Comparison of ENCODE assay signal across 9 mouse cellular contexts in the genomic region with DNA sequence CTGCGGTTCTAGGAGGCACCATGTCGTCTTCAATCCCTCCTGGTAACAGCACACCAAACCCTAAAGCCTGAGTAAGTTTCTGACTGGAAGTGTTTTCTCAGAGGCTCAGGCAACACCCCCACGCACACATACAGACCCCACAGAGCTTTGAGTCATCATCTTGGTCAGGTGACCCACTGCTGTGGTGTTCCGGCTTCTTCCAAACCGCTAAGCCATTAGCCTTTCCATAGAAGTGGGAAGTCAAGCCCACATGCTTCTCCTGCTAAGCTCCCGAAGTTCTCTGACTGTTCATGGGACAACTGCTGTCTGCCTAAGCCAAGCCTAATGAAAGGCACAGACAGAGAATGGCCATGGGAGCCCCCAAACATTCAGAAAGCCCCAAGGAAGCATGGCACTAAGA. TPM values are rescaled to one million over a fixed set of nuclear protein-coding genes. Genes with fewer than 3 reads are reported as not detected.
DNase-seq lines count a peak whose midpoint lies in the region; ATAC-seq and TF ChIP-seq lines count a peak whose summit lies in the region.
"Had no signal": no experiment of that assay in that cellular context is flagged by ENCODE, and none has a peak within 500 bp of the region (broad histone marks: within the 10 kb centered on the region; RNA-seq: fewer than 3 reads in every experiment).

No protein-coding gene starts in this region.

- WGBS in heart, embryonic 14.5 days: 72% methylated on average over 6 of the region's 6 CpGs
- 66% methylated on average over 6 of the region's 6 CpGs for WGBS in liver, embryonic 15.5 days (ENCODE audit: insufficient replicate concordance)

- H3K36me3 ChIP-seq in heart, embryonic 14.5 days (ENCODE audit: control insufficient read depth, insufficient read depth, low read length): no peaks in the 10 kb centered on the region
- H3K36me3 ChIP-seq in liver, embryonic 15.5 days (replicated peaks): no peaks in the 10 kb centered on the region

- peak overlapping the region; percentile 86 for H3K27ac ChIP-seq in gastrocnemius, adult 2 months
- H3K27ac ChIP-seq in heart, embryonic 14.5 days (replicated peaks in 1 of 2; ENCODE audit: control insufficient read depth in 1 of 2, insufficient read depth in 1 of 2, low read depth in 2 of 2, low read length in 2 of 2): peak overlapping the region; percentile 35 to 73; a peak in 1 of 4 replicates
- H3K27ac ChIP-seq in liver, embryonic 15.5 days (replicated peaks): no peak overlapping the region

- H3K4me1 ChIP-seq in heart, embryonic 14.5 days (ENCODE audit: control insufficient read depth in 2 of 2, insufficient read depth in 2 of 2, low read length in 2 of 2): peaks cover 48 to 57% of the 10 kb centered on the region in 2 experiments
- H3K4me1 ChIP-seq in liver, embryonic 15.5 days (replicated peaks): peaks cover 34% of the 10 kb centered on the region

- H3K9me3 ChIP-seq in heart, embryonic 14.5 days (ENCODE audit: control insufficient read depth, low read length): no peaks in the 10 kb centered on the region
- no peaks in the 10 kb centered on the region for H3K9me3 ChIP-seq in liver, embryonic 15.5 days (replicated peaks)

- peak overlapping the region; percentile 90; the same call in 1 of the 2 replicates for H3K9ac ChIP-seq in heart, embryonic 14.5 days (ENCODE audit: low read length)
- no peak overlapping the region for H3K9ac ChIP-seq in liver, embryonic 15.5 days

- peak overlapping the region; percentile 86 for H3K4me3 ChIP-seq in gastrocnemius, adult 2 months
- peak overlapping the region; percentile 57 to 75 for H3K4me3 ChIP-seq in heart, embryonic 14.5 days (ENCODE audit: control insufficient read depth in 1 of 2, insufficient read depth in 1 of 2, low read depth in 1 of 2, low read length in 2 of 2)
- H3K4me3 ChIP-seq in liver, embryonic 15.5 days (replicated peaks): no peak overlapping the region
- H3K4me3 ChIP-seq: erythroblast, embryonic 14.5 days had no signal

- TF ChIP-seq CTCF in gastrocnemius, adult 2 months (IDR thresholded peaks at IDR 0.05): no peak

- intact Hi-C loops in gastrocnemius, adult 2 months (cut with DNase I): loop anchor here (5.0 kb wide), 3 partner anchors 52 to 418 kb away; a partner anchor contains a TSS
- intact Hi-C loops in gastrocnemius, postnatal 14 days (cut with DNase I; ENCODE audit: low total_unique reads): loop anchor here (5.0 kb wide), 1 partner anchor 353 kb away; no protein-coding TSS in a partner anchor

- peak overlapping the region; percentile 97 for H3K4me2 ChIP-seq in heart, embryonic 14.5 days (ENCODE audit: low read length)
- peak overlapping the region; percentile 79 for H3K4me2 ChIP-seq in liver, embryonic 15.5 days

- no peak for ATAC-seq in heart, embryonic 14.5 days (ENCODE audit: insufficient number of reproducible peaks, insufficient read depth, low FRiP score, low read depth)
- no peak for ATAC-seq in liver, embryonic 15.5 days (ENCODE audit: insufficient read depth)

- H3K27me3 ChIP-seq in heart, embryonic 14.5 days (ENCODE audit: control insufficient read depth, insufficient read depth, low read length): no peaks in the 10 kb centered on the region
- H3K27me3 ChIP-seq in liver, embryonic 15.5 days: no peaks in the 10 kb centered on the region

- DNase-seq in gastrocnemius, adult 2 months: no peak
- DNase-seq in gastrocnemius, postnatal 14 days: no peak
- peak; percentile 78 for DNase-seq in brain, adult 2 months (ENCODE audit: low read depth, low spot score)
- DNase-seq in adipocyte (ENCODE audit: low spot score): no peak
- DNase-seq in adrenal gland, postnatal 4 days (ENCODE audit: low spot score in 2 of 2): no peak
- DNase-seq in layer of hippocampus, postnatal 10 days (ENCODE audit: low spot score in 2 of 2): no peak

RNA-seq across cellular contexts. Expression of a gene that starts 1.4 kb away (rescaled TPM):
- total RNA-seq in gastrocnemius, adult 2 months (2021): 1 to 10 TPM; 2.9 to 3.0 TPM
- total RNA-seq in gastrocnemius, postnatal 14 days (2021): 1 to 10 TPM; 3.9 to 4.9 TPM
- 9.8 and 10.5 TPM in 2 replicates for polyA plus RNA-seq in heart, embryonic 14.5 days (2014; fragmentation: Nextera tagmentation; extraction: Ambion mirVana)
- 0.84 and 0.90 TPM in 2 replicates for polyA plus RNA-seq in liver, embryonic 15.5 days (2015; fragmentation: Nextera tagmentation; extraction: Ambion mirVana)
- 10 to 100 TPM; 11.5 to 14.1 TPM for total RNA-seq in adrenal gland, postnatal 4 days (2021)
- total RNA-seq in layer of hippocampus, postnatal 10 days (2021): 10 to 100 TPM; 11.2 to 13.0 TPM

RNA-seq across cellular contexts. Expression of a gene that starts 52.4 kb away (rescaled TPM):
- 1 to 10 TPM; 4.4 to 5.9 TPM for total RNA-seq in gastrocnemius, adult 2 months (2021)
- 1 to 10 TPM; 3.4 to 4.3 TPM for total RNA-seq in gastrocnemius, postnatal 14 days (2021)
- 9.1 and 9.5 TPM in 2 replicates for polyA plus RNA-seq in heart, embryonic 14.5 days (2014; fragmentation: Nextera tagmentation; extraction: Ambion mirVana)
- polyA plus RNA-seq in liver, embryonic 15.5 days (2015; fragmentation: Nextera tagmentation; extraction: Ambion mirVana): 8.4 and 8.7 TPM in 2 replicates
- 10 to 100 TPM; 21.9 to 22.4 TPM for total RNA-seq in adrenal gland, postnatal 4 days (2021)
- 10 to 100 TPM; 12.0 to 12.9 TPM for total RNA-seq in layer of hippocampus, postnatal 10 days (2021)

RNA-seq across cellular contexts. Expression of a gene that starts 53.6 kb away (rescaled TPM):
- 1 to 10 TPM; 2.8 to 3.5 TPM for total RNA-seq in gastrocnemius, adult 2 months (2021)
- total RNA-seq in gastrocnemius, postnatal 14 days (2021): 1 to 10 TPM; 3.2 TPM
- polyA plus RNA-seq in heart, embryonic 14.5 days (2014; fragmentation: Nextera tagmentation; extraction: Ambion mirVana): 6.7 and 8.3 TPM in 2 replicates
- polyA plus RNA-seq in liver, embryonic 15.5 days (2015; fragmentation: Nextera tagmentation; extraction: Ambion mirVana): 2.0 and 2.3 TPM in 2 replicates
- total RNA-seq in adrenal gland, postnatal 4 days (2021): 10 to 100 TPM; 10.8 to 11.1 TPM
- 10 to 100 TPM; 11.0 to 11.8 TPM for total RNA-seq in layer of hippocampus, postnatal 10 days (2021)
- polyA plus RNA-seq: erythroblast, embryonic 14.5 days had no signal
